Mouse (Mus musculus) lung, postnatal 14 days (tissue): ENCODE measurements around the gene Elmo1.

Experiments
- DNase-seq: peaks from one replicate; pipeline ENCODE4 v3.0.0; 2021

Elmo1 gene

DNA sequence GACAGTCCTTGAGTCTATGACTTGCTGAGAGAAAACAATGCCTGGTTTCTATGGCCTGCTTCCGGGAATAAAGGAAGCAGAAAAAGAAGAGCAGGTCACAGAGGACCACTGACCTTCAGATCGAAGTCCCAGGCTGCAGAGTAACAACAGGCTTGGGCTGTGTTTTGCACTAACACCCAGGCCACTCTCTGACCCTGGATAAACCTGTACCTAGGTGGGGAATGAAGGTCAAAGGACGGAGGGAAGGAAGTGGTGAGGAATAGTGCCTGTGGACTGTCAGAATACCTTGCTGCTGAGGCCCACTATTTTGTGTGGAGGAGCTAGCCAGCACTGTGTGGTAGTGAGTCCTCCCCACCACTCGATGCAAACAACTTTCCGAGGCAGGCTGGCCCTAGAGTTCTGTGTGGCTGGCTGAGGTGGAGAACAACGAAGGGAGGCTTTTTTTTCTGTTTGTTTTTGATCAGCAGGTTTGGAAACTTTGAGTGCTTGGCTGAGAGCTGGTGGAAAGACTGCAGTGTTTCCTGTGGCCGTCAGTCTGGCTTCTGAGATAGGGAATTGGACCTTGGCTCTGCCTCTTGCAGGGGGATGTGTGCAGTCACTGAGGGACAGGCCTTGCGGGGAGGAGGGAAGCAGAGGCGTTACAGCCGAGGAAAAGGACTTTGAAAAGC lies 83.7 kb downstream of the Elmo1 start:
- peak; percentile 47 for DNase-seq

- no peak for DNase-seq
Observed at GRCm38 (mm10) chr13:20174655-20175280, 84.4 kb downstream of the Elmo1 start.

DNA sequence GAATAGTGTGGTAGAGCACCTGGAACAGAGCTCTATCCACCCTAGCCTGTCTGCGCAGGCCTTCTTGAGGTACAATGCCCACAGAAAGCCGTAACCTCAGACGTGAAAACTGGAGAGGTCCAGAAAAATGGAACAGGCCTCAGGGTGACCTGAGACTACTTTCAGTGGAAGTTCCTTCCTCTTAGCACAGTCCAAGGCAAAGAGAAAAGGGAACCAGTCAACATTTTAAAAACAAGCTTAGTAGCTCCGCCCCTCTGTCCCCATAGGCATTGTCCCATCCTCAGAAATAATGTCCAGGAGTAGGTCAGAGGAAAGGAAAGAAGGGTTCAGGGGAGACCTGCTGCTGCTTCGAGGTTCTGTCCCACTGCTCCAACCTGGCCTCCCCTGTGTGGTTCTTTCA lies 90.3 kb downstream of the Elmo1 start:
- no peak for DNase-seq

- DNase-seq: no peak
Observed at GRCm38 (mm10) chr13:20181321-20181720, 90.9 kb downstream of the Elmo1 start.

- DNase-seq: peak; percentile 52
Observed at GRCm38 (mm10) chr13:20182239-20182825, 91.9 kb downstream of the Elmo1 start.

DNA sequence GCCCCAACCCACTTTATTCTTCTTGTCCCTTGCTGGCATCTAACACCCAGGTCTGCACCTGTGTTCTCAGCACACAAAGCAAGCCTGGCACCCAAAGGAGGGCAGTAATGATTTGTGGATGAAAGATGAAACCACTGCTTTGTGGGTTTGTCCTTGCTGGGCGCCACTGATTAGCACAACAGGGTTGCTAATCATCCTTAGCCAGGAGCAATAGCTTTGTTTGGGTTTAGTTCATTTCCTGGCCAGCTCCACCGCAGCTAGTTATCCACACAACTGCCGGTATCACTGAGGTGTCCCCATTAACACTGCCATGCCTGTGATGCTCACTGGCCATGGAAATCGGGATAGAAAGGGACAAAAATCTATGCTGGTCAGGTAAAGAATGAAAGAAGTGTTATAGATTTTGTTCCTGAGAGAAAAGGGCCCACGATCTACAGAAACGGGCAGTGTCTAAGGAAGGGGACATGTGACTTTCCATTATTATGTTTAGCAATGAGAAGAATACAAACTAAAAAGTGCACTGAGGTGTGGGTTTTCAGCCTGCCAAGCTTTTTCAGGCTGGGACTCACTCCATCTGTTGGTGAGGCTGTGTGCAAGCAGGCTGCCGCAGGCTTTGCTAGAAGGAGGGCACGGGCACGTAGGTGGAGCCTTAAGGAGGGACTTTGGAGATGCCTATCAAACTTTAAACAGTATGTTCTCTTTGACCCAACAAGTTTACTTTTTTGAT lies 93.3 kb downstream of the Elmo1 start:
- peak; percentile 51 for DNase-seq

- peak; percentile 48 for DNase-seq
Observed at GRCm38 (mm10) chr13:20184239-20185033, 94.0 kb downstream of the Elmo1 start.

DNA sequence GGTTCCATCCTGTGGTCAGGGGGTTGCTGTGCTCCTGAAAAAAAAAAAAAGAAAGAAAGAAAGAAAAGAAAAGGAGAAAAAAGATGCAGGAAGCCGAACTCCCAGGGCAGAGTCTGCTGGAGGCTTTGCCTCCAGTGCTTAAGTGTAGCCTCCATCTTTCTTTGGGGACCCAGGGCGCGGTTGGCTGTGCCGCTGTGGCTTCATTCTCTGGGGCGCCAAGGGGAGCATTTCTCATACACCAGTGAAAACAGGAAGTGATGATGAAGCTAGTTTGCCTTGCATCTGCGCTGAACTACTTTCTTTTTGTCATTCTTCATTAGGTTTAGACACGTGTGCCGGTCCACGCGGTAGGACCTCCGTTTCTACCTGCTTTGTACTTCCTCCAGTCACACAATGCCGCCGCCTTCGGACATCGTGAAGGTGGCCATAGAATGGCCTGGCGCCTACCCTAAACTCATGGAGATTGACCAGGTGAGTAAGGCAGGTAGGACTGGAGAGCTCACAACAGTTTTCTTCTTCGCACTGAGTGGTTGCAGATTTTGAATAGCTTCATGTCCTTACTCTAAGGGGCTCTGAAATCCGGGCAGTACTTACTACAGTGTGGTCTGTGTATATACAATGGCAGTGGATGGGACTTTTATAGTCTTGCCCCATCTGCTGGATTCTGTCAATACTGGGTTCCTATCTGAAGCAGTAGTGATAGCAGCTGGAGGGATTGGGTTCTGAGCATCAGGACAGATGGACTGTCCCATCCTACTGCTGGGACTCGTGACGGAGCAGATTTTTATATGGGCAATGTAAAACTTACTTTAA lies 94.8 kb downstream of the Elmo1 start:
- peak; percentile 46 for DNase-seq

GRCm38 (mm10) chr13:20185847-20186213 lies 95.4 kb downstream of the Elmo1 start:
- no peak for DNase-seq

- DNase-seq: no peak
Observed at GRCm38 (mm10) chr13:20187647-20188046, 97.3 kb downstream of the Elmo1 start.

DNA sequence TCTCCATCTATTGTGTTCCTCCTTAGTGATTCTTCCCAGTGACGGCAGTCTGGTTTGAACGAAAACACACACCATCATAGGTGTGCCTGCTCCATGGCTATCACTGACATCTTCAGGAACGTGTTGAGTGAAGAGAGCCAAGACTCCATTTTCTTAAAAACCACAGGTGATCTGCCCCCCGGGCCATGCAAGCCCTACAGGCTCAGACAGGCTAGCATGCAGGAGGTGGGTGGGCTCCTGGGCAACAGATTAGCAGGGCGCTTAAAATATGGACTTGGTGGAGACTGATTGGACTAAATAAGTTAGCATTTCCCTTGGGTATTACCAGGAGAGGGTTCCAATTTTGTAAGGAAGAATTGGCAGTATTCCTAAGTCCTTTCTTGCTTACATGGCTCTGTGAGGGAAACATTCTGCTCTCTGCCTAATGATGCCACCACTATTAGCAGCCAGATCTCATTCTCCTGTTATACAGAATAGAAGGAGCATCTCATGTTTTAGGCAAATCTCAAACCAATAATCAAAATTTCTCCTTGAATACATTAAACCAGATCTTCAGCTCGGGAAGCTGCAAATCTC lies 101.7 kb downstream of the Elmo1 start:
- no peak for DNase-seq

DNA sequence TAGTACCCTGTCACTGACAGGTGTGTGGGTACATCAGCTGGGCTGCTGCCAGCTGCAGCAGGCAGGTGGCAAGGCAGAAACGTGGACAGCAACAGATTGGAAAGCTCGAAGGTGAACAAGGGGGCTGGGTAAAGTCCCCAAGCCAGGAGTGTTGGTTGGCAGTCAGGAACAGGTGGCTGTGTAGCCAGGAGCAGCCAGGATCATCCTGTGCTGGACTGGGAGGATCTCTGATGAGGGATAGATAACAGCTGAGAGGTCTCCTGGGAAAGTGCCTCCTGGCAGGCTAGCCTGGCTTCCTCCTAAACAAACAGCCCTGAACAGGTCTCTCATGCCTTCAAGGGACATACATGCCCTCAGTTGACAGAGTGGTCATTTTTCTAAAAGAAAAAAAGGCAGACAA lies 110.2 kb downstream of the Elmo1 start:
- DNase-seq: no peak

DNA sequence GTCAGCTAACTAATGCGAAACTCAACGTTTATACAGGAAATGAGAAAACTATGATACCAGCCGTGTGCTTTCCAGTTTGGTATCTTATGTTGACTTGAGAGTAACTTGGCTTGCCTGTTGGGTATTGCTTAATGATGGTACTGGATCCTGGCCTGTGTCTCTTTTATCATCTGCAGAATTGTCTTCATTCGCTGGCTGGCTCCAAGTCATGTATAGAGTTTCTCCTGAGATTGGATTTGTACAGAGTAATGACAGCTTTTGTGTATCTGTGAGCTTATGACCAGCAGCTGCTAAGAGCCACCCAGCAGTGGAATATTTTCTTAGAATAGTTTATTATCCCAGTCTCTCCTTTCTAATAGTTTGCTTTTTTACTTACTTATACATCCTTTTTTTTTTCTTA lies 112.2 kb downstream of the Elmo1 start:
- DNase-seq: no peak

DNA sequence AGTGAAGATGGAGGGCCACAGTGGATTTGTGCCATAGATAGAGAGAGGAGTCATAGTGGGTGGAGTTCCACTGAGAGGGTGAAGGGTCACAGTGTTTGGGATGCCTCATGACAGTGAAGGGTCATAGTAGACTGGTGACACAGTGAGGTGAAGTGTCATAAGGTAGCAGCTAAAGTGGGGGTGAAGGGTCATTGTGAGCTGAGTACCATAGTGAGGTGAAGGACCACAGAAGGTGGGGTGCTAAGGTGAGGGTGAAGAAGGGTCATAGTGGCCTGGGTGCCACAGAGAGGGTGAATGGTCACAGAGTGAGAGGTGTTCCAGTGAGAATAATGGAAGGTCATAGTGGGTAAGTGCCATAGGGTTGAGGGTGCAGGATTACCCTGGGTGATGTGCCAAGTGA lies 113.8 kb downstream of the Elmo1 start:
- DNase-seq: no peak

GRCm38 (mm10) chr13:20205007-20205745 lies 114.8 kb downstream of the Elmo1 start:
- DNase-seq: no peak

DNA sequence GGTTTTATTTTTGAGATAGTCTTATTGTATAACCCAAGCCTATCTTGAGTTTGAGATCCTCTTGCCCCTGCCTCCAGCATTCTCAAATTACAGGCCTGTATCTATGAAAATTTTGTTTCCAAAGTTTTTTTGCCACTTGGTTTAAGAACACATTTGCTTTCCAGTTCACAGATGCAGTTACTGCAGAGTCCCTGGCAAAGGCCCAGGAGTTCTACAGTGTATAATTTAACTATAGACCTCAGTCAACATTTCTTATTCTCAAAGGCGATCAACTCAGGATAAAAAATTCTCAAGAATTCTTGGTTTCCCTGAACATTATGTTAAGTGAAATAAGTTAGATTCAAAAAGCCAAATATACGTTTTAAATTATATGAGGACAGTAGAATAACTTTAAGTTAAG lies 115.3 kb downstream of the Elmo1 start:
- DNase-seq: no peak

DNA sequence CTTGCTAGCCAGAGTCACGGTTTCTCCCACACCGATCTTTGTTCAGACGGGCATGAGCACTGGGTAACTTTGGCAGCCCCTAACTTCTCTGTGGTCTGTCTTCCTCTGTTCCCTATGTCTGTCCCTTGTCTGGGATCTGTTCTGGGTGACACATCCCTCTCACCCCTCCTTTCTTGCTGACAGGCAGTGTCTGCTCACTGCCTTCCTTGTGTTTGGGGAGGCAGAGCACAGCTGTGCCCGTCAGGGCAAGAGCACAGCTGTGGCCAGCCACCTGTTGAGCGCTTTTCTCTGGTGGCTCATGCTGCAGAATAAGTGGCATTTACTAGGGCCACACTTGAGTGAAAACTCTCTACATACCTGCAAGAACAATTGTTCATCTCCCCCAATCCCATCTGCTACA lies 116.7 kb downstream of the Elmo1 start:
- DNase-seq: no peak

DNA sequence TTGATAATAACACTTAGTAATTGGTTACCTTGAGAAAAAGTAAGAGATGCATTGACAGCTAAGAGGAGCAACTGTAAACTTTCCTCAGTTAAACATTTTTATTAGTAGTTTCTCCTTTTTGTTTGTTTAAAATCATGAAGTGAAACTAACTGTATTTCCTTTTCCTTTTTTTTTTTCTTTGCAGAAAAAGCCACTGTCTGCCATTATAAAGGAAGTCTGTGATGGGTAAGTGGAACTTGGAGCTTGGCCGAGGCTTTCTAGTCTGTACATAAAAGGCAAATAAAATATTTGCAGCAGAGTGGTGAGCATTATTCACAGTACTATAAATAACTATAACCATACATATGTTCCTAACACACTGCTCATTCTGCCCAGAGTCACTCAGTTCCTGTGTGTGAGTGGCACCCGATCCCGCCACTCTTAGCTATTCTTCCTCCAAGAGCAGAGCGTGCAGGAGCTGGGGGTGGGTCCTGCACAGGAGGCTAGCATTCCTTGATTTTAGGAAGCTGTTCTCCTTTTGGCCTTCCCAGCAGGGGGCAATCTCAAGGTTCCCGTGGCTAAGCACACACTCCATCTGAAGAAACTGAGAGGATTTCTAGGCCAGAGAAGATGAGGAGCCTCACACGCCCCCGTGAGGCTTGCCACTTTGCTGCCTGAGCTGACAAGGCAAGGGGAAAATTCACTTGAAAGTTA lies 117.7 kb downstream of the Elmo1 start:
- DNase-seq: no peak

DNA sequence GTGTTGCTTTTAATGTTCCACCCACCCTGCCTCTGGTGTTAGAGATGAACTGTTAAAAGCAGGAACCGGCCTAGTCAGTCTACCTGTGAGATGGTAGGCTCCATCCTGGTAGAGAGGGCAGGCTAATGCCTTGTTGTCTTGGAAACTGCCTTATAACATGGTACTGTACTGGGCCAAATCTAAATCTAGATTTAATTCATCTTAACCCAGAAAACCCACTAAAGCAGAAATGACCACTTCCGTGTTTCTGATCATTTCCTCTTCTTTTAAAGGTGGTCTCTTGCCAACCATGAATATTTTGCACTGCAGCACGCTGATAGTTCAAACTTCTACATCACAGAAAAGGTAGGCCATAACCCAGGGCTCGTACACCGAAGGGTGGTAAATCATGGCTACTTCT lies 118.5 kb downstream of the Elmo1 start:
- DNase-seq: no peak

GRCm38 (mm10) chr13:20211780-20212179 lies 121.4 kb downstream of the Elmo1 start:
- no peak for DNase-seq
